Mouse (Mus musculus) kidney, adult 2 months (tissue): ENCODE measurements at regions not wholly inside any gene's neighbourhood (a gene's known extent, or its start where the extent isn't known, plus 50 kb on each side); places are given as distances from the start of the nearest gene placed in this dataset.

Experiments used
- CTCF ChIP-seq: fragments of 200-500 bp; conservative IDR thresholded peaks from 2 replicates; pipeline ENCODE4 v1.5.1; 2011; ENCODE audit warnings: low read depth, mild to moderate bottlenecking, control low read depth, low read length, moderate library complexity, mixed read lengths; ENCODE audit not compliant: insufficient read depth, insufficient read length
- POLR2A ChIP-seq: fragments of 200-500 bp; IDR thresholded peaks from one replicate; pipeline ENCODE4 v1.6.1; 2011; ENCODE audit warnings: low read depth, low read length, control low read depth

DNA sequence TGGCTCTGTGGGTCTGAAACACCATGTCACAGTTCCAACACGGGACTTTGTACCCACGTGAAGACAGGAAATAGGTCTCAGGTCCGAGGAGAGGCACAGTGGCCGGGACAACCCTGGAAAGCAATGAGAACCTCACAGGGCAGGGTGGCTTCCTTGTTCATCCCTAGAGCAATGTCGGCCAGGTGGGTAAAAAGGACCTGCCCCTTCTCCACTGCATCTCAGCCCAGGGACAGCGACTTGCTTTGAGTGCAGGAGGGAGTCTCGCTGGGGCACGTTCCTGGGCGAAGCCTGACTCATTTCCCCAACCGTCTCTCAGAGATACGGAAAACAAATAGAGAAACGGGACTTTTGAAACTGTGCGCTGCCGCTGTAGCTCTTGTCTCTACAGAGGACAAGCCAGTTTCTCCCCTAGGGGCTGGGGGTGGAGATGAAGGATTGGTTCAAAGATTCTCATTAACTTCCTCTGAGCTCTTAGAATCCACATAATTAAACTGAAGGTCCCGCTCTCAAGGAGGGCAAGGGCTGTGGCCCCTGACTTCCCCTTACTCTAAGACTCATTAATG is 112.1 kb downstream of the Tfap2c start:
- no peak for TF ChIP-seq CTCF
- no peak for TF ChIP-seq POLR2A
